Mouse (Mus musculus) testis, adult 10 weeks (tissue): ENCODE measurements around the gene Mrpl41. TPM values are rescaled to one million over a fixed set of nuclear protein-coding genes. Genes with fewer than 3 reads are reported as not detected.

Source experiments
- polyA plus RNA-seq: library from polyadenylated mRNA; stranded (reverse); fragments of 350-450 nt; fragmentation: Illumina TruSeq; extraction: RNeasy Lipid Tissue Mini Kit (QIAGEN cat#74804); gene quantifications from one replicate; pipeline ENCODE4 v1.2.3, GENCODE M21; 2014; ENCODE audit warnings: low read depth, low replicate concordance

Gene Mrpl41
- 50.8 TPM for polyA plus RNA-seq

DNA sequence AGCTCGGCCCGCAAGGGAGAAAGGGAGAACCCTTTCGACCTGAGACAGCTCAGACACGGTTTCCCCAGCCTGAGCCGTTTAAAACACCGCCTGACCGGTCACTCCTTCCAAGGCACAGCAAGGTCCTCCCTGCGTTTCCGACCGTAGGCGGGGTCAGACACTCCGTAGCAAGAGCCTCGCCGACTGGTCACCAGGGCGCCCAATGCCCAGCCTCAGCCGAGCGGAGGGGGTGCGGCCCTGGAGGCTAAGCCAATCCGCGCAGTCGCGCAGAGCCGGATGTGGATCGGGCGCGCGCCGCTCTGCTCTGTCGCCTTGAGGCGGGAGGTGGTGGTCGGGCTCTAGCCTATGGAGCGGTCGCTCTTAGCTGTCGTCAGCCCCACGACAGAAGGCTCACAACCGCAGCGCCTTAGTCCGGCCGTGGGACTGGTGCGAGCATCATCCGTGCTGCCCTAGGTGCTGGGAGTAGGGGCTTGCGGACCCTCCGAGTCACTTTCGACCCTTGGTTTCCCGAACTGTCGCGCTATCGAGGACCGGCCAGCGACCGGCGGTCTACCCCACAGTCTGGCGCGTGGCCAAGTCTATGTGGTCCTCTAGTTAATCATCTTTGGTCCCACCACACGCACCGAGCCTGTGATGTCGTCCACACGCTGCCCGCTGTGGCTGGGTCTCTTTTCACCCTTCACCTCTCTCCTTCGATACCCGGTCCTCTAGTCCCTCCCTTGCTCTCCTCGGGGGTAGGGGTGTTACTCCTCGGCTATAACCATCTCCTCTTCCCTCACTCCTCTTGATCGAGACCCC, at the start of gene Mrpl41:
TSS of gene Mrpl41 (minus strand) at position 193 of the 798 bp plus-strand sequence.

DNA sequence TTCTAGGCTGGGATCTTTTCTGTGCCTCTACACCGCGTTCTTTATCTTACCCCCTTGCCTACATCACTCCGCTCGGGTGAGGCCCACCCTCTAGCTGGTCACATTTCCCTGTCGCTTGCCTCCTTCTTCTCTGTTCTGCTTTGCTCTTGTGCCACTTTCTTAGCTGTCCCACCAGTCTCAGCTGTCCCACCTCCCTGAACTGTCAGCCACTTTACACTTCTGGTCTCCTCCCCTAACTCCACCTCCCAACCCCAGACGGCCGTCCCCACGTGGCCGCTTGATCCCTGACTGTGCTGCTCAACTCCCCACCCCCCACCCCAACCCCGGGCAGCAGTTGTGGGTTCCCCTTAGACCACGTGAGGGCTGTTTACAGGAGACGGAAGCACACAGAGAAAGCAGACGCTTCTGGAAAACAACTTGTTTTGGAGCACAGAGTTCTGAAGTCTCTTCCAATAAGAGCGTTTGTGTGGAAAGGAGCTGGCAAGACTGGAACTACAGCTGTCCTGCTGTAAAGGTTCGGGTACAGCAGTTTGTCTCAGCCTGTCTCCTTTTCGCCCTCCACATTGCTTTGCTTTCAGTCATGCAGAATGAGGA, 903 bp upstream of the Mrpl41 start, which contains the start of gene Pnpla7:
TSS of gene Pnpla7 (plus strand) at position 330 of the 594 bp plus-strand sequence.

GRCm38 (mm10) chr2:24962304-24963000, 12.4 kb downstream of the Mrpl41 start, which contains the start of gene Dph7:
Dph7 (plus strand) TSS chr2:24962400.

GRCm38 (mm10) chr2:24949421-24950188, 25.3 kb downstream of the Mrpl41 start, which contains the start of gene Zmynd19:
Zmynd19 (plus strand) TSS chr2:24949792.

GRCm38 (mm10) chr2:24935057-24935796, 39.7 kb downstream of the Mrpl41 start, which contains the start of gene Arrdc1:
Arrdc1 (minus strand) TSS chr2:24935252.

Other genes starting within 250 kb of the Mrpl41 start
- 0.27 TPM for gene Cacna1b, start 211.9 kb downstream of the Mrpl41 start, polyA plus RNA-seq
- gene Ehmt1, start 55.5 kb downstream of the Mrpl41 start, polyA plus RNA-seq: 5.0 TPM
- 0.83 TPM for gene Arrdc1, start 39.8 kb downstream of the Mrpl41 start, polyA plus RNA-seq
- gene Zmynd19, start 25.3 kb downstream of the Mrpl41 start, polyA plus RNA-seq: 26.5 TPM
- 4.9 TPM for gene Dph7, start 12.7 kb downstream of the Mrpl41 start, polyA plus RNA-seq
- gene Pnpla7, start 935 bp upstream of the Mrpl41 start, polyA plus RNA-seq: 34.9 TPM
- gene Nsmf, start 79.3 kb upstream of the Mrpl41 start, polyA plus RNA-seq: 3.6 TPM
- 0.20 TPM for gene Entpd8, start 105.2 kb upstream of the Mrpl41 start, polyA plus RNA-seq
- gene Noxa1, start 120.1 kb upstream of the Mrpl41 start, polyA plus RNA-seq: not detected
- 1.2 TPM for gene Nrarp, start 205.7 kb upstream of the Mrpl41 start, polyA plus RNA-seq
- 0.17 TPM for gene Tor4a, start 221.8 kb upstream of the Mrpl41 start, polyA plus RNA-seq
- gene Nelfb, start 236.4 kb upstream of the Mrpl41 start, polyA plus RNA-seq: 4.2 TPM
- 21.6 TPM for gene Stpg3, start 239.5 kb upstream of the Mrpl41 start, polyA plus RNA-seq
- gene Fam166a, start 243.6 kb upstream of the Mrpl41 start, polyA plus RNA-seq: 145 TPM
- 327 TPM for gene Tubb4b, start 249.6 kb upstream of the Mrpl41 start, polyA plus RNA-seq